Mouse (Mus musculus): Measurements from ENCODE around the gene Sptbn2.

- TF ChIP-seq CTCF (conservative IDR thresholded peaks at IDR 0.05; ENCODE audit: low read length) (no peak), NANOG (IDR thresholded peaks at IDR 0.05; ENCODE audit: borderline replicate concordance, low read length) (no peak), POU5F1 (IDR thresholded peaks at IDR 0.05; ENCODE audit: borderline replicate concordance, low read length) (no peak)
These were observed 11.1 kb upstream of the Sptbn2 start for GRCm38 (mm10) chr19:4699821-4700220.

All from E14TG2a.4 (cell line).